Mouse (Mus musculus) intestine, embryonic 14.5 days (tissue): Measurements from ENCODE around the gene Serinc4. TPM values are rescaled to one million over a fixed set of nuclear protein-coding genes. Genes with fewer than 3 reads are reported as not detected.

Experiments used
- ATAC-seq: fragments of 200-750 bp; cut with Nextera tagmentation; replicated peaks from 2 replicates; pipeline ENCODE4 v1.8.0; 2017; ENCODE audit warnings: low read depth, moderate number of reproducible peaks, moderate TSS enrichment, moderate library complexity; ENCODE audit not compliant: low FRiP score, low TSS enrichment
- DNase-seq: peaks from one replicate; pipeline ENCODE4 v3.0.0-alpha.2; 2018; ENCODE audit warnings: low spot score
- H3K27ac ChIP-seq: fragments of 300-500 bp; sonication (generic); 2 replicates; pipeline ENCODE4 v1.5.1; 2014; ENCODE audit warnings: low read depth, mild to moderate bottlenecking, control low read depth
- H3K27me3 ChIP-seq: fragments of 300-500 bp; sonication (generic); replicated peaks from 2 replicates; pipeline ENCODE4 v1.6.1; 2014; ENCODE audit warnings: low read length, control low read depth; ENCODE audit not compliant: control insufficient read depth, insufficient read depth
- H3K36me3 ChIP-seq: fragments of 300-500 bp; sonication (generic); 2 replicates; pipeline ENCODE4 v1.6.1; 2014; ENCODE audit warnings: low read length, control low read depth; ENCODE audit not compliant: control insufficient read depth, insufficient read depth
- H3K4me1 ChIP-seq: fragments of 300-500 bp; sonication (generic); replicated peaks from 2 replicates; pipeline ENCODE4 v1.6.1; 2014; ENCODE audit warnings: low read length, control low read depth, mixed read lengths; ENCODE audit not compliant: control insufficient read depth, insufficient read depth
- H3K4me2 ChIP-seq: fragments of 300-500 bp; sonication (generic); 2 replicates; pipeline ENCODE4 v1.6.1; 2014; ENCODE audit warnings: low read length
- H3K4me3 ChIP-seq: fragments of 300-500 bp; sonication (generic); 2 replicates; pipeline ENCODE4 v1.5.1; 2014; ENCODE audit warnings: low read depth, low read length, control low read depth, mixed read lengths
- H3K9ac ChIP-seq: fragments of 300-500 bp; sonication (generic); 2 replicates; pipeline ENCODE4 v1.6.1; 2014; ENCODE audit warnings: mild to moderate bottlenecking, low read length
- H3K9me3 ChIP-seq: fragments of 300-500 bp; sonication (generic); 2 replicates; pipeline ENCODE4 v1.6.1; 2016; ENCODE audit warnings: low read length, control low read depth; ENCODE audit not compliant: control insufficient read depth
- WGBS: fragments of 180-500 bp; shearing (Covaris S2); extraction: QIAGEN DNeasy Blood & Tissue Kit; methylation state at CpG from one replicate; pipeline ENCODE4 v1.1.7; 2014; 5-methylcytosine and 5-hydroxymethylcytosine counted together
- polyA plus RNA-seq: library from polyadenylated mRNA; unstranded; fragments of >200 nt; fragmentation: Nextera tagmentation; extraction: Ambion mirVana; gene quantifications from 2 replicates; pipeline ENCODE4 v1.2.1, GENCODE M21; 2014

The Serinc4 gene
- polyA plus RNA-seq, 1 experiment from 2014 or later, result 0.26 TPM

GRCm38 (mm10) chr2:121443068-121443349 lies 13.6 kb downstream of the Serinc4 start:
- Histone ChIP-seq H3K4me2 (peak overlapping the region; percentile 58), H3K9me3 (no peaks in the 10 kb centered on the region), H3K9ac (peak overlapping the region; percentile 23), H3K36me3 (peaks cover 14% of the 10 kb centered on the region), H3K4me1 (peaks cover 2% of the 10 kb centered on the region; the same call in 1 of the 2 replicates), H3K4me3 (peak overlapping the region; percentile 42), H3K27ac (no peak overlapping the region), H3K27me3 (peaks cover 6% of the 10 kb centered on the region; the same call in 1 of the 2 replicates)
- DNase-seq, result no peak
- ATAC-seq, result peak; percentile 0; the same call in 1 of the 2 replicates
- 8% methylated on average over 8 of the region's 8 CpGs for WGBS

- DNase-seq (peak; percentile 88), ATAC-seq (peak; percentile 83)
- Histone ChIP-seq H3K4me3 (peak overlapping the region; percentile 42), H3K4me2 (peak overlapping the region; percentile 58), H3K36me3 (peaks cover 20% of the 10 kb centered on the region), H3K4me1 (peaks cover 2% of the 10 kb centered on the region; the same call in 1 of the 2 replicates), H3K27ac (no peak overlapping the region), H3K27me3 (peaks cover 6% of the 10 kb centered on the region; the same call in 1 of the 2 replicates), H3K9ac (peak overlapping the region; percentile 23), H3K9me3 (no peaks in the 10 kb centered on the region)
- WGBS, result 1% methylated on average over 30 of the region's 30 CpGs
Observed at GRCm38 (mm10) chr2:121442259-121443067, 14.1 kb downstream of the Serinc4 start.

- H3K27ac ChIP-seq, result no peak overlapping the region
- ATAC-seq, result peak; percentile 12; the same call in 1 of the 2 replicates
Observed at GRCm38 (mm10) chr2:121441800-121442199, 14.8 kb downstream of the Serinc4 start.

GRCm38 (mm10) chr2:121440834-121441605 lies 15.6 kb downstream of the Serinc4 start:
- Histone ChIP-seq H3K4me3 (no peak overlapping the region), H3K36me3 (peaks cover 32% of the 10 kb centered on the region), H3K9me3 (no peaks in the 10 kb centered on the region), H3K4me1 (peaks cover 2% of the 10 kb centered on the region; the same call in 1 of the 2 replicates), H3K9ac (no peak overlapping the region), H3K27ac (no peak overlapping the region), H3K4me2 (no peak overlapping the region; the same call in 1 of the 2 replicates), H3K27me3 (peaks cover 6% of the 10 kb centered on the region; the same call in 1 of the 2 replicates)
- WGBS, result 63% methylated on average over 5 of the region's 5 CpGs
- DNase-seq, result no peak
- no peak for ATAC-seq

More at GRCm38 (mm10) chr2:121441800-121442199, 14.8 kb downstream of the Serinc4 start:
- Histone ChIP-seq H3K4me3 (peak overlapping the region; percentile 42), H3K9ac (peak overlapping the region; percentile 23), H3K9me3 (no peaks in the 10 kb centered on the region), H3K4me2 (peak overlapping the region; percentile 58), H3K4me1 (peaks cover 2% of the 10 kb centered on the region; the same call in 1 of the 2 replicates), H3K27me3 (peaks cover 6% of the 10 kb centered on the region; the same call in 1 of the 2 replicates), H3K36me3 (peaks cover 27% of the 10 kb centered on the region)
- 12% methylated on average over 11 of the region's 11 CpGs for WGBS
- DNase-seq, result no peak

GRCm38 (mm10) chr2:121439746-121440145 lies 16.8 kb downstream of the Serinc4 start:
- DNase-seq (no peak), ATAC-seq (no peak)
- no peak overlapping the region for H3K9ac ChIP-seq
- peaks cover 2% of the 10 kb centered on the region; the same call in 1 of the 2 replicates for H3K4me1 ChIP-seq
- H3K9me3 ChIP-seq, result no peaks in the 10 kb centered on the region
- H3K27me3 ChIP-seq, result peaks cover 6% of the 10 kb centered on the region; the same call in 1 of the 2 replicates
- no peak overlapping the region for H3K4me3 ChIP-seq
- H3K27ac ChIP-seq, result no peak overlapping the region
- no peak overlapping the region for H3K4me2 ChIP-seq
- 75% methylated on average over 4 of the region's 4 CpGs for WGBS
- H3K36me3 ChIP-seq, result peaks cover 45% of the 10 kb centered on the region

GRCm38 (mm10) chr2:121434854-121435253 lies 21.7 kb downstream of the Serinc4 start:
- no peak for DNase-seq
- Histone ChIP-seq H3K4me2 (no peak overlapping the region), H3K4me1 (no peaks in the 10 kb centered on the region), H3K9ac (no peak overlapping the region), H3K4me3 (no peak overlapping the region), H3K27me3 (no peaks in the 10 kb centered on the region), H3K27ac (no peak overlapping the region), H3K36me3 (peaks cover 94% of the 10 kb centered on the region), H3K9me3 (no peaks in the 10 kb centered on the region)
- ATAC-seq, result no peak
- 100% methylated on average over 1 of the region's 1 CpGs for WGBS

GRCm38 (mm10) chr2:121425890-121426289 lies 30.7 kb downstream of the Serinc4 start:
- H3K4me2 ChIP-seq, result no peak overlapping the region
- ATAC-seq (no peak), DNase-seq (no peak)
- H3K4me1 ChIP-seq, result no peaks in the 10 kb centered on the region
- H3K27ac ChIP-seq, result no peak overlapping the region
- no peak overlapping the region for H3K4me3 ChIP-seq
- H3K9me3 ChIP-seq, result no peaks in the 10 kb centered on the region
- H3K9ac ChIP-seq, result no peak overlapping the region
- H3K27me3 ChIP-seq, result no peaks in the 10 kb centered on the region
- WGBS, result 92% methylated on average over 2 of the region's 2 CpGs
- H3K36me3 ChIP-seq, result peaks cover 98% of the 10 kb centered on the region

GRCm38 (mm10) chr2:121423166-121423565 lies 33.4 kb downstream of the Serinc4 start:
- no peaks in the 10 kb centered on the region for H3K4me1 ChIP-seq
- no peak for DNase-seq
- ATAC-seq, result no peak
- no peaks in the 10 kb centered on the region for H3K27me3 ChIP-seq
- H3K4me2 ChIP-seq, result no peak overlapping the region
- H3K27ac ChIP-seq, result no peak overlapping the region
- peaks cover 87% of the 10 kb centered on the region for H3K36me3 ChIP-seq
- WGBS, result 93% methylated on average over 2 of the region's 2 CpGs
- no peak overlapping the region for H3K4me3 ChIP-seq
- H3K9me3 ChIP-seq, result no peaks in the 10 kb centered on the region
- H3K9ac ChIP-seq, result no peak overlapping the region
